Mouse (Mus musculus) heart, embryonic 15.5 days (tissue): Measurements from ENCODE around the gene Ei24. TPM values are rescaled to one million over a fixed set of nuclear protein-coding genes. Genes with fewer than 3 reads are reported as not detected.

Experiments
- ATAC-seq: fragments of 200-750 bp; cut with Nextera tagmentation; replicated peaks from 2 replicates; pipeline ENCODE4 v1.8.0; 2017; ENCODE audit warnings: low read depth, moderate TSS enrichment; ENCODE audit not compliant: insufficient number of reproducible peaks, insufficient read depth, low FRiP score
- H3K27ac ChIP-seq: fragments of 300-500 bp; sonication (generic); 2 replicates; pipeline ENCODE4 v1.5.1; 2015; ENCODE audit warnings: mild to moderate bottlenecking, inconsistent platforms
- H3K27me3 ChIP-seq: fragments of 300-500 bp; sonication (generic); 2 replicates; pipeline ENCODE4 v1.6.1; 2015; ENCODE audit warnings: inconsistent platforms
- H3K36me3 ChIP-seq: fragments of 300-500 bp; sonication (generic); 2 replicates; pipeline ENCODE4 v1.6.1; 2015; ENCODE audit warnings: mild to moderate bottlenecking, inconsistent platforms
- H3K4me1 ChIP-seq: fragments of 300-500 bp; sonication (generic); replicated peaks from 2 replicates; pipeline ENCODE4 v1.6.1; 2015; ENCODE audit warnings: inconsistent platforms
- H3K4me2 ChIP-seq: fragments of 300-500 bp; sonication (generic); 2 replicates; pipeline ENCODE4 v1.6.1; 2015; ENCODE audit warnings: inconsistent platforms, mild to moderate bottlenecking, moderate library complexity
- H3K4me3 ChIP-seq: fragments of 300-500 bp; sonication (generic); 2 replicates; pipeline ENCODE4 v1.5.1; 2015; ENCODE audit warnings: mild to moderate bottlenecking, inconsistent platforms
- H3K9ac ChIP-seq: fragments of 300-500 bp; sonication (generic); 2 replicates; pipeline ENCODE4 v1.6.1; 2015; ENCODE audit warnings: mild to moderate bottlenecking, inconsistent platforms
- H3K9me3 ChIP-seq: fragments of 300-500 bp; sonication (generic); replicated peaks from 2 replicates; pipeline ENCODE4 v1.6.1; 2016; ENCODE audit warnings: inconsistent platforms
- WGBS: fragments of 180-500 bp; shearing (Covaris S2); methylation state at CpG from one replicate; pipeline ENCODE4 v1.1.7; 2015; ENCODE audit warnings: mixed read lengths; 5-methylcytosine and 5-hydroxymethylcytosine counted together
- polyA plus RNA-seq: library from polyadenylated mRNA; unstranded; fragments of >200 nt; fragmentation: Nextera tagmentation; extraction: Ambion mirVana; gene quantifications from 2 replicates; pipeline ENCODE4 v1.2.1, GENCODE M21; 2015

Gene Ei24
- polyA plus RNA-seq, 1 experiment from 2014 or later, result 68.3 TPM

DNA sequence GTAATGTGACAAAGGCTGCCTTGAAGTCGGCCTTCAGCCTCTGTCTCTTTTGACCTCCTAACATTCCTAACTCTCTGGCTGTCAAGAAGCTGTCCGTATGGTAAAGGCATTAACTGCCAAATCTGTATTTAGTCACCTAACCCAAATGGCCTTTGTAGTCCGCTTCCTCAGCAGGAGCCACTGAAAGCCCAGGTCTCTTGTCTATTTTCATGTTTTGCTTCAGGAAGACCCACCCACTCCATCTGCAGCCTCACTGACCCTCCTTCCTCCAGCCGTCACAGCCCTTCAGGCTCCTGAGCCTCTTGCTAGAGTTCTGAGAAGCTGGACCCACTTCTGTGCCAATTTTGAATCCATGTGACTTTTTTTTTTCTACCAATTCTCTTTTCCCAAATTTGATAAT lies 21.7 kb upstream of the Ei24 start:
- Histone ChIP-seq H3K36me3 (no peaks in the 10 kb centered on the region), H3K4me2 (no peak overlapping the region), H3K27ac (no peak overlapping the region), H3K4me1 (0 out of 2 replicates have a peak, but pooled peaks cover 6% of the 10 kb centered on the region), H3K9me3 (no peaks in the 10 kb centered on the region), H3K9ac (no peak overlapping the region), H3K4me3 (no peak overlapping the region), H3K27me3 (no peaks in the 10 kb centered on the region)
- ATAC-seq, result no peak
- WGBS, result 52% methylated on average over 4 of the region's 4 CpGs

DNA sequence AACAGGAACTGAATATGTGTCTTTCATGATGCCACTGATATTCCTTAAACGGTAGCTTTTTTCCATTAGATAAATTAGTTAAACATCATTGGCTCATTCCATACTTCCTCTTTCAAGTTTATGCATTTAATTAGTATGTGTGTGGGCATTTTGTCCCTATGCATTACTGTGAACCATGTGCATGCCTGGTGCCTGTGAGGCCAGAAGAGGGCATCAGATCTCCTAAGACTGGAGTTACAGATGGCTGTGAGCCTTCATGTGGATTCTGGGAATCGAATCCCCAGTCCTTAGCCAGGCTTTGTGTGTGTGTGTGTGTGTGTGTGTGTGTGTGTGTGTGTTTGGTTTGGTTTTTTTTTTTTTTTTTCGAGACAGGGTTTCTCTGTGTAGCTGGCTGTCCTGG lies 17.3 kb upstream of the Ei24 start:
- no peak overlapping the region for H3K4me3 ChIP-seq
- H3K27me3 ChIP-seq, result no peaks in the 10 kb centered on the region
- ATAC-seq, result no peak
- H3K4me2 ChIP-seq, result no peak overlapping the region
- H3K9ac ChIP-seq, result no peak overlapping the region
- 59% methylated on average over 2 of the region's 3 CpGs for WGBS
- H3K36me3 ChIP-seq, result no peaks in the 10 kb centered on the region
- H3K4me1 ChIP-seq, result no peaks in the 10 kb centered on the region
- H3K27ac ChIP-seq, result no peak overlapping the region
- H3K9me3 ChIP-seq, result no peaks in the 10 kb centered on the region

DNA sequence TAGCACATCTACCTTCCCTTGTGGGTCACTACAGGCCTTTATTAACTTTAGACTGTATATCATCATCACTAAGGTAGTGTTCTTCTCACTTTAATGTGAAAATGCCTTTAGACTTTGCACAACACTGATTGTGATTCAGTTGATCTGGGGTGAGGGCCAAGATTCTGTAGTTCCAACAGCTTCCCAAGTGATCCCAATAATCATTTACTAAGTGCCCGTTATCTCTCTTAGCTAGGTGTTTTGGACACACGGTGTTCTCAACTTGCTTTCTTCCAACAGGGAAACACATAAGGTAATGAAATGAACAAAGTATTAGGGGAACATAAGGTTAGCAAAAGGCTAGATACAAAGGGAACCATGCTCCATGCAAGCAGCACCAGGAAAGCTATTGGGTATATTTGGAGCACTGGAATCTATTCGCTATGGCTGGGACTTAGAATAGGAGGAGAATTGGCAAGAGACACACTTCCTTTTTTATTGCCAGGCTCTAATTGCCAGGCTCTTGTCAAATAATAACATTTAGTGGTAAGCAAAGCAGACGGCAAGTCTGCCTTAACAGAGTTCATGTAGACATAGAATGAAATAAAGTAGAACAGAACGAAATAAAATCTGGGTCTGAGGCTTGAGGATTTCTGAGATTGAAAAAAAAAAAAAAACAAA lies 11.1 kb upstream of the Ei24 start:
- Histone ChIP-seq H3K9ac (no peak overlapping the region), H3K4me3 (no peak overlapping the region), H3K27ac (no peak overlapping the region), H3K4me2 (no peak overlapping the region), H3K27me3 (no peaks in the 10 kb centered on the region), H3K9me3 (no peaks in the 10 kb centered on the region), H3K4me1 (no peaks in the 10 kb centered on the region), H3K36me3 (no peaks in the 10 kb centered on the region)
- ATAC-seq, result no peak
- 71% methylated on average over 5 of the region's 5 CpGs for WGBS

DNA sequence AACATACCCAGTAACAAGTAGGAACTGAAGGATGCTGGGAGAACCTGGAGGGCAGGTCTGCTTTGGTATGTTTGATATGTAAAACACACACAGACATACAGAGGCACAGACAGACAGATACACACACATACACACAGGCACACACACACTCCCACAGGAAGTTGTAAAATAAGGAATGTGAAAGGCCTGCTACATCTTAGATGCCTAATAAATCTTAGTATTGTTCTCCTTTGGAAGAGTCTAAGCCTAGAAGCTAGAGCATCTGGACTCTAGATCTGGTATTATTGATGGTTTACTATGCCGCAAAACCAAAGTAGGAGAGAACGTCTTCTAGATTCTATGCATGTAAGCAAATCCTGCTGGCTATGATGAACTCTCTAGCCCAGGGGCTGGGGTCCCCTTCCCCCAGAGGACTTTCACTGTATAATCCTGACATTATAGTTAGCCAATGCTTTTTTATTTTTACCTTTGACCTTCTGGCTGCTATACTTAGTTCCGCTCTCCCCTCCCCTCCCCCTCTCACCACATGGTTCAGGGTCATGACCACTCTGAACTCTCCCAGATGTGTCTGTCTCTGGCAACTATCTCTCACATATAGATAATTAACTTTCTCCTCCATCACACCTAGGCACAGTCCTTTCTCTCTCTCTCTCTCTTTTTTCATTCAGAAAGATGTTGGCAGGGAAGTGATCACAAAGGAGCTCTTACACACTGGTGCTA lies 8.2 kb upstream of the Ei24 start:
- Histone ChIP-seq H3K27ac (no peak overlapping the region), H3K9me3 (no peaks in the 10 kb centered on the region), H3K27me3 (no peaks in the 10 kb centered on the region), H3K4me2 (no peak overlapping the region), H3K9ac (no peak overlapping the region), H3K36me3 (no peaks in the 10 kb centered on the region), H3K4me3 (no peak overlapping the region), H3K4me1 (no peaks in the 10 kb centered on the region)
- no peak; the same call in 1 of the 2 replicates for ATAC-seq
- 87% methylated on average over 3 of the region's 3 CpGs for WGBS

DNA sequence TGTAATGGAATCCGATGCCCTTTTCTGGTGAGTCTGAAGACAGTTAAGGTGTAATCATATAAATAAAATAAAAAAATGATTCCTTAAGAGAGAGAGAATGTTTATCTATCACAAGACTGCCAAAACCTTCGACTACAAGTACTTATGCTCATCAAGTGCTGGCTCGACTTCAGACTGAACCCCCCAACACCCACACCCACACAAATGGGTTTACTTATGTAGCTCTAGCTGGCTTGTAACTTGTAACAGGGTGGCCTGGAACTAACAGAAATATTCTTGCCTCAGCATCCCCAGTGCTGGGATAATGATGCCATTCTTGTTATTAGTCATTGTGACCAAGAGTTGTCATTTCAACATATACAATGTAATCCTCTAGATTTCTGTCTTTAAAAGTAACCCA lies 6.7 kb upstream of the Ei24 start:
- no peak overlapping the region for H3K4me3 ChIP-seq
- H3K4me2 ChIP-seq, result no peak overlapping the region
- no peaks in the 10 kb centered on the region for H3K36me3 ChIP-seq
- no peak for ATAC-seq
- no peaks in the 10 kb centered on the region for H3K4me1 ChIP-seq
- no peaks in the 10 kb centered on the region for H3K9me3 ChIP-seq
- no peak overlapping the region for H3K27ac ChIP-seq
- 77% methylated on average over 3 of the region's 3 CpGs for WGBS
- H3K9ac ChIP-seq, result no peak overlapping the region
- H3K27me3 ChIP-seq, result no peaks in the 10 kb centered on the region

DNA sequence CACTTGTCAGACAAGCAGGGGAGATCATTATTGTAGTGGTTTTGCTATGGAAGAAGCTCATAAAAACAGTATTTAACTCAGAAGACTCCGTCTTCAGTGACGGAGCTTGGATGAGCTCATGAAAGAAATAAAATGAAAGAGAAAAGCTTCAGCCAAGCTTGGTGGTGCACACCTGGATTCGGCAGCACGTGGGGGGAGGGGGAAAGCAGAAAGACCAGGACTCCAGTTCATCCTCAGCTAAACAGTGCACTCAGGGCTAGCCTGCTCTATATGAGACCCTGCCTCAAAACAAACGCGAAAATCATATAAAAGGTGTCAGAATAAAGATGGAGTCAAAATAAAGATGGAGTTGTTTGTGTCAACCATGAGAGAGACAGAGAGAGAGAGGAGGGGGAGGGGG lies 6.2 kb upstream of the Ei24 start:
- Histone ChIP-seq H3K4me3 (no peak overlapping the region), H3K4me2 (no peak overlapping the region), H3K27ac (no peak overlapping the region), H3K36me3 (no peaks in the 10 kb centered on the region), H3K4me1 (no peaks in the 10 kb centered on the region), H3K27me3 (no peaks in the 10 kb centered on the region), H3K9ac (no peak overlapping the region), H3K9me3 (no peaks in the 10 kb centered on the region)
- 66% methylated on average over 6 of the region's 6 CpGs for WGBS
- no peak for ATAC-seq

DNA sequence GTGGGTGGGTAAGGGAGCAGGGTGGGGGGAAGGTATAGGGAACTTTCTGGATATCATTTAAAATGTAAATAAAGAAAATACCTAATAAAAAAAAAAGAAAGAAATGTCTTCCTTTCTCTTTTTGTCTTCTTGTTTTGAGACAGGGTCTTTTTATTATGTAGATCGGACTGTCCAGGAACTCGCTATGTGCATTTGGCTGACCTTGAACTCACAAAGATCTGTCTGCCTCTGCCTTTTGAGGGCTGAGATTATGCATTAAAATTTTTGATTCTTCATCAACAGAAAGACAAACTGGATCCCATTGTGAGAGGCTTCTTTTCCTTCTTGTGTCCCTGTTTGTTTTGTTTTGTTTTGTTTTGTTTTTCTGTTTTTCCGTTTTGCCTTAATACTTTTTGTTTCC lies 5.8 kb upstream of the Ei24 start:
- Histone ChIP-seq H3K27me3 (no peaks in the 10 kb centered on the region), H3K36me3 (no peaks in the 10 kb centered on the region), H3K9me3 (no peaks in the 10 kb centered on the region), H3K4me3 (no peak overlapping the region), H3K4me2 (no peak overlapping the region), H3K9ac (no peak overlapping the region), H3K4me1 (no peaks in the 10 kb centered on the region), H3K27ac (no peak overlapping the region)
- ATAC-seq, result no peak
- WGBS, result 73% methylated on average over 3 of the region's 3 CpGs

DNA sequence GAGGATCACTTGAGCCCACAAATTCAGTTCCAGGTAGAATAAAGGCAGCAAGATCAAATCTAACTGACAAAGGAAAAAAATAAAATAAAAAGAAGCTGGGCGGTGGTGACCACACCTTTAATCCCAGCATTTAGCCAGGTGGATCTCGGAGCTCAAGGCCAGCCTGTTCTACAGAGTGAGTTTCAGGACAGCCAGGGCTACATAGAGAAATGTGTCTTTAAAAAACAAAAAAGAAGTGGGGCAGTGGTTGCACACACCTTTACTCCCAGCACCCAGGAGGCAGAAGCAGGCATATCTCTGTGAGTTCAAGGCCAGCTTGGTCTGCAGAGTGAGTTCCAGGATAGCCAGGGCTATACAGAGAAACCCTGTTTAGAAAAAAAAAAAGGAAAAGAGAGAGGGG lies 4.8 kb upstream of the Ei24 start:
- Histone ChIP-seq H3K27me3 (no peaks in the 10 kb centered on the region), H3K4me3 (no peak overlapping the region), H3K27ac (no peak overlapping the region), H3K9me3 (no peaks in the 10 kb centered on the region), H3K9ac (no peak overlapping the region), H3K4me2 (no peak overlapping the region), H3K4me1 (no peaks in the 10 kb centered on the region), H3K36me3 (no peaks in the 10 kb centered on the region)
- ATAC-seq, result no peak
- 64% methylated on average over 2 of the region's 2 CpGs for WGBS

DNA sequence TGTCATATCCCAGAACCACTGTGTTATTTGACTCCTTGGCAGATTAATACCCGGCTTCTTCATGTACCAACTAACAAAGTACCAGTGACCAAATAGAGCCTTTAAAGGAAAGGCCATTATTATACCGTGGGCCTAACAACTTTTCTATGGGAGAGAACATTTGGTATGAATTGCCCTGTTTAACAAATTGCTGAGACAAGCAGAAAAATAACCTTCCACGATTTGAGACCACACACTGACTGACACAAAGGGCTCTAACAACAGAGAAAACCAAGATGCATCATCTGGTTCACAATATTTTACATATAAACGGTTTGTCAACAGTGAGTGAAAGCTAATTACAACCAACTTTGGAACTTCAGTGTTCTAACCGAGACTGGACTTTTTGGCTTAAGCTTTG lies 969 bp downstream of the Ei24 start:
- no peaks in the 10 kb centered on the region for H3K27me3 ChIP-seq
- H3K9ac ChIP-seq, result peak overlapping the region; percentile 97
- peak overlapping the region; percentile 72 for H3K4me2 ChIP-seq
- 19% methylated on average over 5 of the region's 5 CpGs for WGBS
- H3K4me3 ChIP-seq, result peak overlapping the region; percentile 93
- H3K9me3 ChIP-seq, result no peaks in the 10 kb centered on the region
- H3K36me3 ChIP-seq, result peaks cover 12% of the 10 kb centered on the region
- H3K4me1 ChIP-seq, result peaks cover 16% of the 10 kb centered on the region
- ATAC-seq, result no peak
- H3K27ac ChIP-seq, result no peak overlapping the region

DNA sequence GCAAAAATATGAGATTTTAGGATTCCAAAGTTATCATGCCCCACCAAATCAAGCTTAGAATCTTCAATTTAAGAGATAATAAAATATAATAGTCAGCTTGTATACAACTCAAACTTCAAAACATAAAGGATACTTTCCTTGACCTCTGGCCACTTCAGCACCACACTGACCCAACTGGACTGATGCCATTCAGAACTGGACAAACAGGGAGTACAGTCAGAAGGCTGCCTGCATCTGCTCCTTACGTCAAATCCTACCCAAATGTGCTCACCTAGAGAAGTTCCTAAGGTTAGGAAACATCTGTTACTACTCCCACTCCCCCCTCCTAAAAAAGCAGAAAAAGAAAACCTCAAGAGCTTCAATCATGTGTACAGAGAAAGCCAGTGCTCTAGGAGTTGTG lies 1.6 kb downstream of the Ei24 start:
- 74% methylated on average over 1 of the region's 1 CpGs for WGBS
- no peak for ATAC-seq
- Histone ChIP-seq H3K27me3 (no peaks in the 10 kb centered on the region), H3K4me1 (peaks cover 16% of the 10 kb centered on the region), H3K27ac (no peak overlapping the region), H3K4me2 (peak overlapping the region; percentile 72; the same call in 1 of the 2 replicates), H3K36me3 (peaks cover 17% of the 10 kb centered on the region), H3K9me3 (no peaks in the 10 kb centered on the region), H3K9ac (no peak overlapping the region), H3K4me3 (no peak overlapping the region; the same call in 1 of the 2 replicates)

DNA sequence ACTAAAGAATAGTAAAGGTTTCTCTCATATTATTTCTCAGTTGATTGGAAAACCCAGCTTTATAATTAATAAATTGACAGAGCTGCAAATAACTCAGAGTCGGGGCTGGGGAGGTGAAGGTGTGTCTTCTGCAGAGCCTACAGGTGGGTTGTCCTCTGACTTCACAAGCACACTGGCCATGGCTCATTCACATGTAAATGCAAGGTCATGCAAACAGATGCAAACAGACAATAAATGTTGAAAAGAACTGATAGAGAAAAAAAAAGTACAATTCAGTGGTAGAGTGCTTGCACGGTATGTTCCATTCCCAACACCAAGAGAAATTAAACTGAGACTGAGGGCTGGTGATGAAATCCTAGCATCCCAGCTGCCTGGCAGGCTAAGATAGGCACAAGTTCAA lies 2.7 kb downstream of the Ei24 start:
- WGBS, result 77% methylated on average over 2 of the region's 2 CpGs
- Histone ChIP-seq H3K4me2 (no peak overlapping the region), H3K27me3 (no peaks in the 10 kb centered on the region), H3K9ac (no peak overlapping the region), H3K9me3 (no peaks in the 10 kb centered on the region), H3K36me3 (peaks cover 26% of the 10 kb centered on the region), H3K27ac (no peak overlapping the region), H3K4me1 (peaks cover 16% of the 10 kb centered on the region), H3K4me3 (no peak overlapping the region)
- ATAC-seq, result no peak

DNA sequence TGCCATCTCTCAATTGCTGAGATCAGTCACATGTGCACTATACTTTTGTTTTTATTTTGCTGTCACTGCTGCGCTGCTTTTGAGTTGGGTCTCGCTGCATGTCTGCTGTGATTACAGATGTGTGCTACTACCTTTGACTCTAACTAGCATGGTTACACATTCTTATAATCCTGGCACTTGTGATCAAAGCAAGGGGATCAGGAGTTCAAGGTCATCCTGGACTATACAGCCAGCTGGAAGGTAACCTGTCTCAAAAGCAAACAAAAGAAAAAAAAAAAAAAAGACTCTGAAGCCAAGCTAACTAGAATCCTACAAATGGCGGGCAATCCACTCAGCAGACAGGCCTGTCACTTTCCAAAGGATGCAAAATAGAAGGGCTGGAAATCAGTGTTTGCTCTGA lies 5.0 kb downstream of the Ei24 start:
- H3K4me2 ChIP-seq, result no peak overlapping the region
- H3K27me3 ChIP-seq, result no peaks in the 10 kb centered on the region
- H3K4me1 ChIP-seq, result peaks cover 16% of the 10 kb centered on the region
- no peaks in the 10 kb centered on the region for H3K9me3 ChIP-seq
- H3K27ac ChIP-seq, result no peak overlapping the region
- 83% methylated on average over 3 of the region's 3 CpGs for WGBS
- H3K4me3 ChIP-seq, result no peak overlapping the region
- ATAC-seq, result no peak
- H3K36me3 ChIP-seq, result peaks cover 46% of the 10 kb centered on the region
- no peak overlapping the region for H3K9ac ChIP-seq
